ENCODE assay signal across 31 mouse cellular contexts in genomic region chr2:61651640-61652039, GRCm38 (mm10).
"Had no signal": no experiment of that assay in that cellular context is flagged by ENCODE, and none has a peak within 500 bp of the region (broad histone marks: within the 10 kb centered on the region; RNA-seq: fewer than 3 reads in every experiment).

No protein-coding gene starts in this region.

- H3K36me3 ChIP-seq: midbrain, embryonic 12.5 days had no signal

- H3K27ac ChIP-seq: limb, embryonic 10.5 days; limb, embryonic 12.5 days; limb, embryonic 13.5 days; limb, embryonic 15.5 days; liver, embryonic 12.5 days; liver, embryonic 13.5 days; liver, embryonic 14.5 days; liver, embryonic 15.5 days; lung, embryonic 15.5 days; macrophage; midbrain, embryonic 10.5 days; midbrain, embryonic 12.5 days; midbrain, embryonic 13.5 days; midbrain, embryonic 15.5 days had no signal

- H3K27me3 ChIP-seq: lung, embryonic 15.5 days; midbrain, embryonic 12.5 days; midbrain, embryonic 13.5 days; midbrain, embryonic 15.5 days had no signal

- ATAC-seq: liver, embryonic 12.5 days; liver, postnatal 0 days; lung, postnatal 0 days; midbrain, embryonic 13.5 days; midbrain, embryonic 15.5 days; midbrain, embryonic 16.5 days had no signal

- DNase-seq: left cerebral cortex, postnatal 4 days; liver; liver, embryonic 13.5 days; liver, postnatal 0 days; lung, adult 18-20 months; lung, adult 2 months; lung, embryonic 14.5 days; lung, postnatal 10 days; lung, postnatal 14 days; lung, postnatal 36 days; lung, postnatal 4 days; midbrain, embryonic 14.5 days had no signal

- H3K9me3 ChIP-seq: limb, embryonic 10.5 days; limb, embryonic 12.5 days; limb, embryonic 13.5 days; limb, embryonic 15.5 days; liver, embryonic 12.5 days; liver, embryonic 13.5 days; liver, embryonic 15.5 days; lung, embryonic 15.5 days; megakaryocyte, embryonic 14.5 days; midbrain, embryonic 10.5 days; midbrain, embryonic 12.5 days; midbrain, embryonic 13.5 days; midbrain, embryonic 15.5 days had no signal

- H3K4me2 ChIP-seq: limb, embryonic 12.5 days; limb, embryonic 13.5 days; limb, embryonic 15.5 days; liver, embryonic 11.5 days; liver, embryonic 12.5 days; liver, embryonic 13.5 days; liver, embryonic 15.5 days; lung, embryonic 14.5 days; lung, embryonic 15.5 days; midbrain, embryonic 11.5 days; midbrain, embryonic 12.5 days; midbrain, embryonic 13.5 days; midbrain, embryonic 15.5 days had no signal

- H3K9ac ChIP-seq: limb, embryonic 12.5 days; limb, embryonic 13.5 days; limb, embryonic 15.5 days; liver, embryonic 12.5 days; liver, embryonic 13.5 days; liver, embryonic 14.5 days; liver, embryonic 15.5 days; liver, postnatal 0 days; lung, embryonic 14.5 days; lung, embryonic 15.5 days; midbrain, embryonic 12.5 days; midbrain, embryonic 13.5 days; midbrain, embryonic 15.5 days had no signal

- H3K4me3 ChIP-seq: limb, embryonic 10.5 days; limb, embryonic 12.5 days; limb, embryonic 13.5 days; limb, embryonic 15.5 days; liver, embryonic 12.5 days; liver, embryonic 13.5 days; liver, embryonic 15.5 days; lung, embryonic 15.5 days; megakaryocyte, embryonic 14.5 days; midbrain, embryonic 10.5 days; midbrain, embryonic 12.5 days; midbrain, embryonic 13.5 days; midbrain, embryonic 15.5 days; myocyte had no signal
